Mouse (Mus musculus): ENCODE measurements around the gene Copb1.

- TF ChIP-seq CTCF (IDR thresholded peaks at IDR 0.05; ENCODE audit: low read depth) = no peak
- no peak for TF ChIP-seq EP300 (IDR thresholded peaks at IDR 0.05; ENCODE audit: low read depth)
Observed at GRCm38 (mm10) chr7:114291461-114292335, 37.2 kb upstream of the Copb1 start.

Measured in liver, embryonic 14.5 days (tissue).